Mouse (Mus musculus) embryonic fibroblast, embryonic 13.5 days (primary cell): Measurements from ENCODE around the gene Plekho1.

Experiments used
- CTCF ChIP-seq: IDR thresholded peaks from 2 replicates; pipeline ENCODE4 v1.5.1; 2011; ENCODE audit warnings: mild to moderate bottlenecking, control low read depth, low read length, moderate library complexity, borderline replicate concordance; ENCODE audit not compliant: insufficient read depth
- POLR2A ChIP-seq: IDR thresholded peaks from 2 replicates; pipeline ENCODE4 v1.6.1; 2011; ENCODE audit warnings: low read depth, mild to moderate bottlenecking, control low read depth, low read length, moderate library complexity

GRCm38 (mm10) chr3:96032652-96033017, 36.8 kb upstream of the Plekho1 start:
- no peak for TF ChIP-seq POLR2A
- TF ChIP-seq CTCF = no peak
